Mouse (Mus musculus) embryonic fibroblast, embryonic 13.5 days (primary cell): ENCODE measurements at regions not wholly inside any gene's neighbourhood (a gene's known extent, or its start where the extent isn't known, plus 50 kb on each side); places are given as distances from the start of the nearest gene placed in this dataset.

Experiments used
- H3K27ac ChIP-seq: 2 replicates; pipeline ENCODE4 v1.5.1; 2012; ENCODE audit warnings: low read length, control low read depth, inconsistent platforms; ENCODE audit not compliant: insufficient read depth
- H3K4me1 ChIP-seq: 2 replicates; pipeline ENCODE4 v1.6.1; 2011; ENCODE audit warnings: low read length; ENCODE audit not compliant: control insufficient read depth, insufficient read depth
- H3K4me3 ChIP-seq: 2 replicates; pipeline ENCODE4 v1.5.1; 2011; ENCODE audit warnings: mild to moderate bottlenecking, control low read depth, low read length; ENCODE audit not compliant: insufficient read depth
- CTCF ChIP-seq: IDR thresholded peaks from 2 replicates; pipeline ENCODE4 v1.5.1; 2011; ENCODE audit warnings: mild to moderate bottlenecking, control low read depth, low read length, moderate library complexity, borderline replicate concordance; ENCODE audit not compliant: insufficient read depth
- POLR2A ChIP-seq: IDR thresholded peaks from 2 replicates; pipeline ENCODE4 v1.6.1; 2011; ENCODE audit warnings: low read depth, mild to moderate bottlenecking, control low read depth, low read length, moderate library complexity

GRCm38 (mm10) chrX:156989986-156990518 lies 425.1 kb downstream of the Phex start:
- Histone ChIP-seq H3K27ac (no peak overlapping the region), H3K4me1 (no peaks in the 10 kb centered on the region), H3K4me3 (no peak overlapping the region)
- TF ChIP-seq POLR2A: no peak

- Histone ChIP-seq H3K4me1 (0 out of 2 replicates have a peak, but pooled peaks cover 3% of the 10 kb centered on the region), H3K4me3 (no peak overlapping the region), H3K27ac (peak overlapping the region; percentile 40)
- TF ChIP-seq CTCF (no peak), POLR2A (no peak)
These were observed 468.0 kb downstream of the Phex start for GRCm38 (mm10) chrX:156947093-156947492.

- no peak overlapping the region for H3K27ac ChIP-seq
- H3K4me3 ChIP-seq: no peak overlapping the region
- H3K4me1 ChIP-seq: 0 out of 2 replicates have a peak, but pooled peaks cover 3% of the 10 kb centered on the region
- no peak for TF ChIP-seq POLR2A
- no peak for TF ChIP-seq CTCF
These were observed 470.9 kb downstream of the Phex start for GRCm38 (mm10) chrX:156944223-156944622.

- no peak for TF ChIP-seq POLR2A
- no peak for TF ChIP-seq CTCF
- Histone ChIP-seq H3K27ac (no peak overlapping the region), H3K4me3 (no peak overlapping the region)
These were observed 501.7 kb downstream of the Phex start for GRCm38 (mm10) chrX:156913363-156913762.

More at GRCm38 (mm10) chrX:156913363-156913762, 501.7 kb downstream of the Phex start:
- H3K4me1 ChIP-seq: no peaks in the 10 kb centered on the region
